Mouse (Mus musculus) bone marrow macrophage, adult 2 months (primary cell): ENCODE measurements around the gene Rptor.

Experiments used
- CTCF ChIP-seq: IDR thresholded peaks from 2 replicates; pipeline ENCODE4 v1.5.1; 2012; ENCODE audit warnings: low read depth, mild to moderate bottlenecking, low read length, moderate library complexity
- POLR2A ChIP-seq: IDR thresholded peaks from 2 replicates; pipeline ENCODE4 v1.6.1; 2012; ENCODE audit warnings: mild to moderate bottlenecking, low read depth, low read length, borderline replicate concordance

- no peak for TF ChIP-seq POLR2A
- TF ChIP-seq CTCF, result no peak
Observed at GRCm38 (mm10) chr11:119665308-119665702, 62.6 kb downstream of the Rptor start.
